Mouse (Mus musculus) intestine, embryonic 16.5 days (tissue): ENCODE data around the gene Ddt. TPM values are rescaled to one million over a fixed set of nuclear protein-coding genes. Genes with fewer than 3 reads are reported as not detected.
A peak's percentile ranks its signal among the peaks of the same experiment; 100 is the strongest.
"Not testable (repeated sequence)": the region's sequence is repeated elsewhere in the genome, so short reads cannot be mapped to it uniquely, and the experiment has no call there.

Experiments
- ATAC-seq: fragments of 200-750 bp; cut with Nextera tagmentation; 2 replicates; pipeline ENCODE4 v1.8.0; 2017; ENCODE audit warnings: moderate TSS enrichment, moderate library complexity
- H3K27ac ChIP-seq: fragments of 300-500 bp; sonication (generic); 2 replicates; pipeline ENCODE4 v1.5.1; 2014; ENCODE audit warnings: mild to moderate bottlenecking, low read length
- H3K27me3 ChIP-seq: fragments of 300-500 bp; sonication (generic); replicated peaks from 2 replicates; pipeline ENCODE4 v1.6.1; 2014; ENCODE audit warnings: low read length, control low read depth, mixed read lengths; ENCODE audit not compliant: control insufficient read depth, insufficient read depth
- H3K36me3 ChIP-seq: fragments of 300-500 bp; sonication (generic); 2 replicates; pipeline ENCODE4 v1.6.1; 2014; ENCODE audit warnings: low read length, control low read depth; ENCODE audit not compliant: control insufficient read depth, insufficient read depth
- H3K4me1 ChIP-seq: fragments of 300-500 bp; sonication (generic); 2 replicates; pipeline ENCODE4 v1.6.1; 2014; ENCODE audit warnings: low read length, control low read depth, mixed read lengths; ENCODE audit not compliant: control insufficient read depth, insufficient read depth
- H3K4me2 ChIP-seq: fragments of 300-500 bp; sonication (generic); 2 replicates; pipeline ENCODE4 v1.6.1; 2014; ENCODE audit warnings: low read depth, low read length, control low read depth
- H3K4me3 ChIP-seq: fragments of 300-500 bp; sonication (generic); 2 replicates; pipeline ENCODE4 v1.5.1; 2014; ENCODE audit warnings: mild to moderate bottlenecking, low read length
- H3K9ac ChIP-seq: fragments of 300-500 bp; sonication (generic); 2 replicates; pipeline ENCODE4 v1.6.1; 2014; ENCODE audit warnings: low read depth, low read length
- H3K9me3 ChIP-seq: fragments of 300-500 bp; sonication (generic); 2 replicates; pipeline ENCODE4 v1.6.1; 2016; ENCODE audit warnings: low read length, control low read depth; ENCODE audit not compliant: control insufficient read depth
- WGBS: fragments of 180-500 bp; shearing (Covaris S2); extraction: QIAGEN DNeasy Blood & Tissue Kit; methylation state at CpG from one replicate; pipeline ENCODE4 v1.1.7; 2014; 5-methylcytosine and 5-hydroxymethylcytosine counted together
- polyA plus RNA-seq: library from polyadenylated mRNA; unstranded; fragments of >200 nt; fragmentation: Nextera tagmentation; extraction: Ambion mirVana; gene quantifications from 2 replicates; pipeline ENCODE4 v1.2.1, GENCODE M21; 2015

The Ddt gene
- polyA plus RNA-seq, 1 experiment from 2014 or later: 92.1 TPM

GRCm38 (mm10) chr10:75777885-75778284, 4.7 kb upstream of the Ddt start:
- H3K27me3 ChIP-seq: no peaks in the 10 kb centered on the region
- H3K9ac ChIP-seq: no peak overlapping the region
- 93% methylated on average over 2 of the region's 2 CpGs for WGBS
- H3K36me3 ChIP-seq: no peaks in the 10 kb centered on the region; the same call in 1 of the 2 replicates
- no peak overlapping the region for H3K27ac ChIP-seq
- H3K4me3 ChIP-seq: no peak overlapping the region
- no peaks in the 10 kb centered on the region for H3K9me3 ChIP-seq
- no peak for ATAC-seq
- H3K4me2 ChIP-seq: no peak overlapping the region
- no peaks in the 10 kb centered on the region for H3K4me1 ChIP-seq

- Histone ChIP-seq H3K27me3 (no peaks in the 10 kb centered on the region), H3K4me3 (no peak overlapping the region), H3K4me2 (no peak overlapping the region), H3K27ac (no peak overlapping the region), H3K9me3 (no peaks in the 10 kb centered on the region), H3K36me3 (no peaks in the 10 kb centered on the region; the same call in 1 of the 2 replicates), H3K4me1 (peaks cover 7% of the 10 kb centered on the region; the same call in 1 of the 2 replicates), H3K9ac (no peak overlapping the region)
- 85% methylated on average over 6 of the region's 6 CpGs for WGBS
- ATAC-seq: no peak
Measured at GRCm38 (mm10) chr10:75776562-75776961, 3.3 kb upstream of the Ddt start.

GRCm38 (mm10) chr10:75774587-75774986, 1.4 kb upstream of the Ddt start:
- peaks cover 2% of the 10 kb centered on the region; the same call in 1 of the 2 replicates for H3K36me3 ChIP-seq
- WGBS: 94% methylated on average over 9 of the region's 9 CpGs
- ATAC-seq: no peak
- no peaks in the 10 kb centered on the region for H3K27me3 ChIP-seq
- H3K9me3 ChIP-seq: no peaks in the 10 kb centered on the region
- no peak overlapping the region for H3K4me2 ChIP-seq
- peaks cover 7% of the 10 kb centered on the region; the same call in 1 of the 2 replicates for H3K4me1 ChIP-seq
- no peak overlapping the region for H3K27ac ChIP-seq
- no peak overlapping the region for H3K9ac ChIP-seq
- H3K4me3 ChIP-seq: no peak overlapping the region

GRCm38 (mm10) chr10:75774102-75774501, 888 bp upstream of the Ddt start:
- H3K27me3 ChIP-seq: no peaks in the 10 kb centered on the region
- no peak overlapping the region for H3K9ac ChIP-seq
- no peak overlapping the region for H3K4me3 ChIP-seq
- no peak overlapping the region for H3K27ac ChIP-seq
- peaks cover 2% of the 10 kb centered on the region; the same call in 1 of the 2 replicates for H3K36me3 ChIP-seq
- peaks cover 7% of the 10 kb centered on the region; the same call in 1 of the 2 replicates for H3K4me1 ChIP-seq
- no peak for ATAC-seq
- H3K9me3 ChIP-seq: no peaks in the 10 kb centered on the region
- 82% methylated on average over 5 of the region's 5 CpGs for WGBS
- H3K4me2 ChIP-seq: no peak overlapping the region

GRCm38 (mm10) chr10:75767756-75768155, 5.5 kb downstream of the Ddt start:
- H3K4me1 ChIP-seq: peaks cover 13% of the 10 kb centered on the region
- not testable (repeated sequence) for H3K36me3 ChIP-seq, H3K9ac ChIP-seq, ATAC-seq, H3K4me2 ChIP-seq, H3K4me3 ChIP-seq, H3K9me3 ChIP-seq, H3K27ac ChIP-seq, H3K27me3 ChIP-seq
- 29% methylated on average over 5 of the region's 5 CpGs for WGBS

- no peaks in the 10 kb centered on the region for H3K27me3 ChIP-seq
- no peak for ATAC-seq
- 83% methylated on average over 6 of the region's 6 CpGs for WGBS
- H3K36me3 ChIP-seq: 0 out of 2 replicates have a peak, but pooled peaks cover 2% of the 10 kb centered on the region
- H3K27ac ChIP-seq: no peak overlapping the region
- H3K4me2 ChIP-seq: no peak overlapping the region
- H3K4me3 ChIP-seq: no peak overlapping the region
- no peak overlapping the region for H3K9ac ChIP-seq
- peaks cover 10% of the 10 kb centered on the region for H3K4me1 ChIP-seq
- H3K9me3 ChIP-seq: no peaks in the 10 kb centered on the region
Measured at GRCm38 (mm10) chr10:75766856-75767255, 6.4 kb downstream of the Ddt start.

GRCm38 (mm10) chr10:75764519-75765473, 8.4 kb downstream of the Ddt start:
- Histone ChIP-seq H3K9ac (peak overlapping the region; percentile 66), H3K36me3 (no peaks in the 10 kb centered on the region; the same call in 1 of the 2 replicates), H3K27ac (peak overlapping the region; percentile 75), H3K9me3 (no peaks in the 10 kb centered on the region), H3K27me3 (no peaks in the 10 kb centered on the region), H3K4me1 (peaks cover 10% of the 10 kb centered on the region), H3K4me2 (peak overlapping the region; percentile 69), H3K4me3 (peak overlapping the region; percentile 94)
- under 1% methylated on average over 27 of the region's 27 CpGs for WGBS
- peak; percentile 49 for ATAC-seq

- Histone ChIP-seq H3K27me3 (no peaks in the 10 kb centered on the region), H3K4me2 (peak within 1 kb of the TSS; percentile 72), H3K27ac (peak within 1 kb of the TSS; percentile 75), H3K4me3 (peak within 1 kb of the TSS; percentile 94), H3K4me1 (peaks cover 10% of the 10 kb centered on the region), H3K9me3 (no peaks in the 10 kb centered on the region), H3K9ac (peak within 1 kb of the TSS; percentile 83), H3K36me3 (no peaks in the 10 kb centered on the region; the same call in 1 of the 2 replicates)
- ATAC-seq: peak; percentile 99
- under 1% methylated on average over 61 of the region's 61 CpGs for WGBS
Measured at GRCm38 (mm10) chr10:75763682-75764518, 9.3 kb downstream of the Ddt start, which contains the start of gene Cabin1. Gene Cabin1 (minus strand): TSS chr10:75764341.

- peaks cover 3% of the 10 kb centered on the region for H3K36me3 ChIP-seq
- H3K4me3 ChIP-seq: no peak overlapping the region
- no peak overlapping the region for H3K4me2 ChIP-seq
- H3K27ac ChIP-seq: no peak overlapping the region
- 93% methylated on average over 3 of the region's 3 CpGs for WGBS
- ATAC-seq: no peak
- peaks cover 10% of the 10 kb centered on the region for H3K4me1 ChIP-seq
- no peaks in the 10 kb centered on the region for H3K9me3 ChIP-seq
- no peaks in the 10 kb centered on the region for H3K27me3 ChIP-seq
- 0 out of 2 replicates have a peak overlapping the region, but pooled peaks have one; percentile 9 for H3K9ac ChIP-seq
Measured at GRCm38 (mm10) chr10:75762413-75762812, 10.8 kb downstream of the Ddt start.
